Mouse (Mus musculus): ENCODE measurements around the gene Patz1. TPM values are rescaled to one million over a fixed set of nuclear protein-coding genes. Genes with fewer than 3 reads are reported as not detected.

Patz1 gene
- 17.5 TPM for polyA plus RNA-seq (2014; fragmentation: Illumina TruSeq; extraction: RNeasy Lipid Tissue Mini Kit (QIAGEN cat#74804); ENCODE audit: insufficient read depth, low read depth, low replicate concordance)

GRCm38 (mm10) chr11:3288521-3289301, at the start of gene Patz1:
Patz1 (plus strand) TSS chr11:3288874.

GRCm38 (mm10) chr11:3266079-3266685, 22.5 kb upstream of the Patz1 start, which contains the start of gene Drg1:
Drg1 (minus strand) TSS chr11:3266415.

GRCm38 (mm10) chr11:3329891-3330451, 41.3 kb downstream of the Patz1 start, which contains the start of gene Pik3ip1:
Pik3ip1 (plus strand) TSS chr11:3330401.

Other genes with a start within 250 kb of the Patz1 start
- 7.1 TPM for gene Sfi1, start 95.4 kb upstream of the Patz1 start, polyA plus RNA-seq (2014; fragmentation: Illumina TruSeq; extraction: RNeasy Lipid Tissue Mini Kit (QIAGEN cat#74804); ENCODE audit: insufficient read depth, low read depth, low replicate concordance)
- gene Eif4enif1, start 86.5 kb upstream of the Patz1 start, polyA plus RNA-seq (2014; fragmentation: Illumina TruSeq; extraction: RNeasy Lipid Tissue Mini Kit (QIAGEN cat#74804); ENCODE audit: insufficient read depth, low read depth, low replicate concordance): 19.7 TPM
- gene Drg1, start 22.5 kb upstream of the Patz1 start, polyA plus RNA-seq (2014; fragmentation: Illumina TruSeq; extraction: RNeasy Lipid Tissue Mini Kit (QIAGEN cat#74804); ENCODE audit: insufficient read depth, low read depth, low replicate concordance): 72.2 TPM
- 14.1 TPM for gene Pik3ip1, start 41.5 kb downstream of the Patz1 start, polyA plus RNA-seq (2014; fragmentation: Illumina TruSeq; extraction: RNeasy Lipid Tissue Mini Kit (QIAGEN cat#74804); ENCODE audit: insufficient read depth, low read depth, low replicate concordance)
- gene Limk2, start 120.3 kb downstream of the Patz1 start, polyA plus RNA-seq (2014; fragmentation: Illumina TruSeq; extraction: RNeasy Lipid Tissue Mini Kit (QIAGEN cat#74804); ENCODE audit: insufficient read depth, low read depth, low replicate concordance): 28.3 TPM
- gene Rnf185, start 163.5 kb downstream of the Patz1 start, polyA plus RNA-seq (2014; fragmentation: Illumina TruSeq; extraction: RNeasy Lipid Tissue Mini Kit (QIAGEN cat#74804); ENCODE audit: insufficient read depth, low read depth, low replicate concordance): 20.2 TPM
- gene Pla2g3, start 199.4 kb downstream of the Patz1 start, polyA plus RNA-seq (2014; fragmentation: Illumina TruSeq; extraction: RNeasy Lipid Tissue Mini Kit (QIAGEN cat#74804); ENCODE audit: insufficient read depth, low read depth, low replicate concordance): 0.38 TPM
- gene Inpp5j, start 215.9 kb downstream of the Patz1 start, polyA plus RNA-seq (2014; fragmentation: Illumina TruSeq; extraction: RNeasy Lipid Tissue Mini Kit (QIAGEN cat#74804); ENCODE audit: insufficient read depth, low read depth, low replicate concordance): 0.55 TPM
- gene Selenom, start 225.8 kb downstream of the Patz1 start, polyA plus RNA-seq (2014; fragmentation: Illumina TruSeq; extraction: RNeasy Lipid Tissue Mini Kit (QIAGEN cat#74804); ENCODE audit: insufficient read depth, low read depth, low replicate concordance): 131 TPM

All from lung, adult 10 weeks (tissue).